Mouse (Mus musculus): ENCODE results near the gene Zfp287. TPM values are rescaled to one million over a fixed set of nuclear protein-coding genes. Genes with fewer than 3 reads are reported as not detected.

Gene Zfp287
- polyA plus RNA-seq, 1 experiment from 2014 or later = 21.2 TPM

GRCm38 (mm10) chr11:62660885-62661284 is 70.8 kb downstream of the Zfp287 start:
- Histone ChIP-seq H3K27ac (no peak overlapping the region), H3K4me3 (replicated peaks) (no peak overlapping the region), H3K4me2 (replicated peaks) (no peak overlapping the region), H3K27me3 (no peaks in the 10 kb centered on the region), H3K4me1 (replicated peaks) (0 out of 2 replicates have a peak, but pooled peaks cover 6% of the 10 kb centered on the region), H3K36me3 (peaks cover 8% of the 10 kb centered on the region; the same call in 1 of the 2 replicates), H3K9me3 (no peaks in the 10 kb centered on the region), H3K9ac (replicated peaks) (no peak overlapping the region)
- no peak for ATAC-seq
- WGBS = 70% methylated on average over 4 of the region's 4 CpGs

DNA sequence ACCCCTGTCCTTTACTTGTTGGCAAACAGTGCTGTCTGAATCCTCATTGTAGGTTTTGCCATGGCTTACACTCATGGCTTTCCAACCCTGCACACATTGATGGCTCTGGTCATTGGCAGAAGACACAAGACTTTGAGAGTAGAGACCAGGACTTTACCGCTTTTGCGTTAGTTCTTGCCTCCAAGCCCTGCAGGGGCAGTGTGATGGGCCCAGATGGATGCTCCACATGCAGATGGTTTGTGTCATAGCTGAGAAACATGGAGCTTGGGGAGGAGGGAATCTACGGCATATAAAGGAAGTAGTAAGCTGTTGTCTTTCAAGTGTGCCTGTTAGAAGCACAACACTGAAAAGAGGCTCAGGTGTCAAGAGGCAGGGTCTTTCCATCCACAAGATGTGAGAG is 79.6 kb downstream of the Zfp287 start:
- peaks cover 6% of the 10 kb centered on the region; the same call in 1 of the 2 replicates for H3K36me3 ChIP-seq
- H3K9ac ChIP-seq (replicated peaks) = no peak overlapping the region
- H3K9me3 ChIP-seq = no peaks in the 10 kb centered on the region
- ATAC-seq = no peak
- WGBS = 96% methylated on average over 3 of the region's 3 CpGs
- H3K27me3 ChIP-seq = no peaks in the 10 kb centered on the region
- H3K4me3 ChIP-seq (replicated peaks) = no peak overlapping the region
- H3K4me2 ChIP-seq (replicated peaks) = no peak overlapping the region
- H3K27ac ChIP-seq = no peak overlapping the region
- H3K4me1 ChIP-seq (replicated peaks) = peaks cover 23% of the 10 kb centered on the region

GRCm38 (mm10) chr11:62651563-62651962 is 80.1 kb downstream of the Zfp287 start:
- no peak for ATAC-seq
- Histone ChIP-seq H3K4me2 (replicated peaks) (no peak overlapping the region), H3K36me3 (peaks cover 3% of the 10 kb centered on the region; the same call in 1 of the 2 replicates), H3K27ac (no peak overlapping the region), H3K9ac (replicated peaks) (no peak overlapping the region), H3K9me3 (no peaks in the 10 kb centered on the region), H3K4me1 (replicated peaks) (peaks cover 23% of the 10 kb centered on the region), H3K27me3 (no peaks in the 10 kb centered on the region), H3K4me3 (replicated peaks) (no peak overlapping the region)
- WGBS = 91% methylated on average over 3 of the region's 3 CpGs

Other genes with a start within 250 kb of the Zfp287 start
- 52.8 and 65.6 TPM in 2 replicates for gene Cenpv, start 192.6 kb downstream of the Zfp287 start, polyA plus RNA-seq (2015; fragmentation: Nextera tagmentation; extraction: Ambion mirVana)
- 4,691 and 4,901 TPM in 2 replicates for gene Ubb, start 180.7 kb downstream of the Zfp287 start, polyA plus RNA-seq (2015; fragmentation: Nextera tagmentation; extraction: Ambion mirVana)
- 20.7 TPM in 2 replicates for gene Trpv2, start 157.4 kb downstream of the Zfp287 start, polyA plus RNA-seq (2015; fragmentation: Nextera tagmentation; extraction: Ambion mirVana)
- gene Lrrc75a, start 83.4 kb downstream of the Zfp287 start, polyA plus RNA-seq (2015; fragmentation: Nextera tagmentation; extraction: Ambion mirVana) = 8.2 and 11.4 TPM in 2 replicates
- gene Mmgt2, start 83.2 kb downstream of the Zfp287 start, polyA plus RNA-seq (2015; fragmentation: Nextera tagmentation; extraction: Ambion mirVana) = 23.0 and 25.2 TPM in 2 replicates
- not detected in 2 replicates for gene Gm10428, start 21.2 kb upstream of the Zfp287 start, polyA plus RNA-seq (2015; fragmentation: Nextera tagmentation; extraction: Ambion mirVana)
- 35.4 and 37.9 TPM in 2 replicates for gene Zfp286, start 57.6 kb upstream of the Zfp287 start, polyA plus RNA-seq (2015; fragmentation: Nextera tagmentation; extraction: Ambion mirVana)
- 4.5 and 5.3 TPM in 2 replicates for gene Trim16, start 88.3 kb upstream of the Zfp287 start, polyA plus RNA-seq (2015; fragmentation: Nextera tagmentation; extraction: Ambion mirVana)
- 0.22 and 0.24 TPM in 2 replicates for gene Fbxw10, start 115.2 kb upstream of the Zfp287 start, polyA plus RNA-seq (2015; fragmentation: Nextera tagmentation; extraction: Ambion mirVana)
- 55.2 and 62.5 TPM in 2 replicates for gene Tvp23b, start 147.6 kb upstream of the Zfp287 start, polyA plus RNA-seq (2015; fragmentation: Nextera tagmentation; extraction: Ambion mirVana)
- gene Cdrt4, start 219.3 kb upstream of the Zfp287 start, polyA plus RNA-seq (2015; fragmentation: Nextera tagmentation; extraction: Ambion mirVana) = not detected in 2 replicates

Data from midbrain, embryonic 13.5 days (tissue).